Mouse (Mus musculus) embryonic facial prominence, embryonic 11.5 days (tissue): ENCODE data around the gene Tecpr1. TPM values are rescaled to one million over a fixed set of nuclear protein-coding genes. Genes with fewer than 3 reads are reported as not detected.

Source experiments
- ATAC-seq: fragments of 200-750 bp; cut with Nextera tagmentation; replicated peaks from 2 replicates; pipeline ENCODE4 v1.8.0; 2017; ENCODE audit warnings: low read depth; ENCODE audit not compliant: insufficient number of reproducible peaks, low FRiP score, low TSS enrichment
- DNase-seq: peaks from one replicate; pipeline ENCODE4 v3.0.0-alpha.2; 2015; ENCODE audit warnings: low spot score
- H3K27ac ChIP-seq: fragments of 300-500 bp; sonication (generic); replicated peaks from 2 replicates; pipeline ENCODE4 v1.5.1; 2014; ENCODE audit warnings: mild to moderate bottlenecking, low read depth, low read length, control low read depth
- H3K27me3 ChIP-seq: fragments of 300-500 bp; sonication (generic); 2 replicates; pipeline ENCODE4 v1.6.1; 2014; ENCODE audit warnings: mild to moderate bottlenecking, low read length, moderate library complexity, mixed read lengths; ENCODE audit not compliant: control insufficient read depth, insufficient read depth
- H3K36me3 ChIP-seq: fragments of 300-500 bp; sonication (generic); replicated peaks from 2 replicates; pipeline ENCODE4 v1.6.1; 2014; ENCODE audit warnings: low read depth, mild to moderate bottlenecking, low read length, moderate library complexity, mixed read lengths; ENCODE audit not compliant: control insufficient read depth, insufficient read depth
- H3K4me1 ChIP-seq: fragments of 300-500 bp; sonication (generic); 2 replicates; pipeline ENCODE4 v1.6.1; 2014; ENCODE audit warnings: low read length, mixed read lengths; ENCODE audit not compliant: control insufficient read depth, insufficient read depth
- H3K4me2 ChIP-seq: fragments of 300-500 bp; sonication (generic); 2 replicates; pipeline ENCODE4 v1.6.1; 2014; ENCODE audit warnings: low read depth, mild to moderate bottlenecking, control low read depth, low read length, moderate library complexity
- H3K4me3 ChIP-seq: fragments of 300-500 bp; sonication (generic); 2 replicates; pipeline ENCODE4 v1.5.1; 2014; ENCODE audit warnings: low read depth, low read length, control low read depth
- H3K9ac ChIP-seq: fragments of 300-500 bp; sonication (generic); replicated peaks from 2 replicates; pipeline ENCODE4 v1.6.1; 2014; ENCODE audit warnings: mild to moderate bottlenecking, control low read depth, low read length
- H3K9me3 ChIP-seq: fragments of 300-500 bp; sonication (generic); replicated peaks from 2 replicates; pipeline ENCODE4 v1.6.1; 2016; ENCODE audit warnings: mild to moderate bottlenecking, low read length, inconsistent platforms, mixed read lengths; ENCODE audit not compliant: control insufficient read depth
- WGBS: fragments of 180-500 bp; shearing (Covaris S2); extraction: QIAGEN DNeasy Blood & Tissue Kit; methylation state at CpG from one replicate; pipeline ENCODE4 v1.1.7; 2014; 5-methylcytosine and 5-hydroxymethylcytosine counted together
- polyA plus RNA-seq: library from polyadenylated mRNA; unstranded; fragments of >200 nt; fragmentation: Nextera tagmentation; extraction: Ambion mirVana; gene quantifications from 2 replicates; pipeline ENCODE4 v1.2.1, GENCODE M21; 2014

Gene Tecpr1
- polyA plus RNA-seq, 1 experiment from 2014 or later, result 8.0 TPM

DNA sequence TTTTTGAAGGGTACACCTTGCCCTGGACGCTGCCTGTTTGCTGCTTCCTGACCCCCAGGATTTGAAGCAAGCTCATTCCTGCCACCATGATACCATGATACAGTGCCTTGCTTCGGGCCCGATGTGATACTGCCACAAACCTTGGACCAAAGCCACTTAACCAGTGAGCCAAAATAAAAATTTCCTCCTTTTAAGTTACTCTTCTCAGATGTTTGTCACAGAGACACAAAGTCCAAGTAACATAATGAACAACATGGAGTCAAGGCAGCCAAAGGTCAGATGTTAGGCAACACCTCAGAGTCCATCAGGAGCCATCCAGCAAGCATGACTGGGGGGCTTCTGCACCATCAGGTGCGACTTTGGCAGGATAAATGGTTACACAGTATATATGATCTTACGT, 9.1 kb upstream of the Tecpr1 start:
- WGBS, result 86% methylated on average over 5 of the region's 5 CpGs
- H3K27me3 ChIP-seq, result no peaks in the 10 kb centered on the region
- no peak for ATAC-seq
- H3K4me1 ChIP-seq, result no peaks in the 10 kb centered on the region
- no peaks in the 10 kb centered on the region for H3K36me3 ChIP-seq
- no peaks in the 10 kb centered on the region for H3K9me3 ChIP-seq
- H3K4me2 ChIP-seq, result no peak overlapping the region
- DNase-seq, result no peak
- no peak overlapping the region for H3K9ac ChIP-seq
- no peak overlapping the region for H3K4me3 ChIP-seq
- no peak overlapping the region for H3K27ac ChIP-seq

DNA sequence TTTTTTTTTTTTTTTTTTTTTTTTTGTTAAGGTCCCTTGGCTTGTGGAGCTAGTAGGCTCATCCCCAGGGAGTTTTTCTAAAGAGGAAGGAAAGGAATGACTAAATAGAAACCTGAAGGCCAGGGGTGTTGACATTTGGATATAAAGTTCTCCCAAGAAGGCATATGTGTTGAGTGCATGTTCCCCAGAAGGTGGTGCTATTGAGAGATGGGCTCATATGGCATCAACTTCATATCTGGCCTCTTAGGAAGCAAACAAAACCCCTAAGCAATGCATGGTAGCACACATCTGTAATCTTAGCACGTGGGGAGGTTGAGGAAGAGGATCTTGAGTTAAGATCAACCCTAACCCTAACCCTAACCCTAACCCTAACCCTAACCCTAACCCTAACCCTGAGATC, 8.0 kb upstream of the Tecpr1 start:
- Histone ChIP-seq H3K9ac (no peak overlapping the region), H3K36me3 (no peaks in the 10 kb centered on the region), H3K4me1 (no peaks in the 10 kb centered on the region; the same call in 1 of the 2 replicates), H3K27ac (no peak overlapping the region), H3K4me2 (no peak overlapping the region), H3K27me3 (no peaks in the 10 kb centered on the region), H3K4me3 (no peak overlapping the region), H3K9me3 (no peaks in the 10 kb centered on the region)
- WGBS, result 73% methylated on average over 1 of the region's 1 CpGs
- no peak for DNase-seq
- no peak for ATAC-seq

DNA sequence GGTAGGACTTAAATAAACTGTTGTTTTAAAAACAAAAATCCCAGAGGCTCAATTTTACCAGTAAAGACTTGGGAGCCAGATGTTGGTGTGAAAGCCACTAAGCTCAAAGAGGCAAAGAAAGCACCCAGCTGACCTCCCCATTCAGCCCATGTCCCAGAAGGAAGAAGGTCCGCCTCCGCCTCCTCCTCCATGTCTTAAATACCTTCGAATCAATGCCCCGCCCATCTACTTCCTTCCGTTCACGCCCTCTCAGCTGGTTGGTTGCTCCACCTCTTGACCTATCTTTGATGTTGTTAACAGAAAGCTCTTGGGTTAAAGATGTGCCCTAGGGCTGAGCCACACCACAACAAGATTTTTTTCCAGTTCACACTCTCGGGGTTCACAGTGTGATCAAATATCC, 6.8 kb upstream of the Tecpr1 start:
- WGBS, result 88% methylated on average over 7 of the region's 7 CpGs
- DNase-seq (no peak), ATAC-seq (no peak)
- Histone ChIP-seq H3K27ac (no peak overlapping the region), H3K9ac (no peak overlapping the region), H3K4me2 (no peak overlapping the region), H3K4me3 (no peak overlapping the region), H3K9me3 (no peaks in the 10 kb centered on the region), H3K36me3 (no peaks in the 10 kb centered on the region), H3K27me3 (no peaks in the 10 kb centered on the region), H3K4me1 (no peaks in the 10 kb centered on the region; the same call in 1 of the 2 replicates)

DNA sequence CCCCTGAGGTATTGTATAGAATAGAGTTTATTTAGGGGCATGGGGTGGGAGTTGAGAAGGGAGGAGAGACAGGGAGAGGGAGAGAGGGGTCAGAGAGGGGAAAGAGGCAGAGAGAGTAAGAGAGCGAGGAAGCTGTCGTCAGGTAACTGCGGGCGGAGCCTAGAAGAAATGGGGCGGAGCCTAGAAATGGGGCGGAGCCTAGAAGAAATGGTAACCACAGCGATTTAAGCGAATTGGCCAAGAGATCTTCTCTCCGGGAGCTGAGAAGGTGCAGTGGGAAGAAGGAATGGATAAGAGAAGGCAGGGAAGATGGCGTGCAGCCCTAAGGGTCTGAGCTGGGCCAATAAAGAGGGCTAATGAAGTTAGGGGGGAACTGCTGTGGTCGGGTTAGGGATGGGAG, 2.8 kb upstream of the Tecpr1 start:
- no peak overlapping the region for H3K4me2 ChIP-seq
- no peak for ATAC-seq
- H3K9ac ChIP-seq, result no peak overlapping the region
- H3K9me3 ChIP-seq, result no peaks in the 10 kb centered on the region
- no peaks in the 10 kb centered on the region; the same call in 1 of the 2 replicates for H3K4me1 ChIP-seq
- DNase-seq, result no peak
- H3K27ac ChIP-seq, result no peak overlapping the region
- H3K27me3 ChIP-seq, result no peaks in the 10 kb centered on the region
- 32% methylated on average over 11 of the region's 11 CpGs for WGBS
- no peaks in the 10 kb centered on the region for H3K36me3 ChIP-seq
- H3K4me3 ChIP-seq, result no peak overlapping the region

DNA sequence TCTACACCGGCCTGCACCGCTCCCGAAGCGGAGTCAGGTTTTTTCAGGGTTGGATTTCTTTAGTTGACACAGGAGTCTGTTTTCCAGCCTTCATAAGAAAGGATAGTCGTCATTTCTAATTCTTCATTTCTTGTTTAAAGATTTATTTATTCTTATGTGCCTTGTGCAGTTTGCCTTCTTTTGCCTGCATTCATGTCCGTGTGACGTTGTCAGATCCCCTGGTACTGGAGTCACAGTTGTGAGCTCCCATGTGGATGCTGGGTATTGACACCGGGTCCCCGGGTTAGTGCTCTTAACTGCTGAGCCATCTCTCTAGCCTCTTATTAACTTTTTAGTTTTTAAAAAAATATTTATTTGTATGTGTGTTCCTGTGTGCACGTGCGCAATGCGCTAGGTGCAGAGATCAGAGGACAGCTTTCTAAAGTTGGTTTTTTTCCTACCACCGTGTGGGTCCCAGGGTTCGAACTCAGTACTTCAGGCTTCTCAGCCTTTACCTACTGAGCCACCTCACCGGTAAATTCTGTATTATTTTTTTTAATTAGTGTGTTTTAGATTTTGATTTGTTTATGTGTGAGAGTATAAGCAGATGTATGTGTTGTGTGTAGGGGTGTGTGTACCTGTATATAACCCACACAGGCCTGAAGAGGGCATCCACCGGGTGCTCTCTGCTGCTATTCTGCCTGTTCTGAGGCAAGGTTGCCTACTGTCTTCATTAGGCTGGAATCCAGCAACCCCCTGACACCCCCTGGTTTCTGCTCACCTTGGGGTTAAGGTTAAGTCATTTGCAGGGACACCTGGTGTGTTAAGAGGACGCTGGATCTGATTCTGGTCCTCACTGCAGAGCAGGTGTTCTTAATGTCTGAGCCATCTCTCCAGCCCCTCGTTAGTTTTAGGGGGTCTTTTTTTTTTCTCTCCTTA, 743 bp upstream of the Tecpr1 start:
- ATAC-seq (no peak), DNase-seq (peak; percentile 6)
- Histone ChIP-seq H3K27me3 (no peaks in the 10 kb centered on the region), H3K9ac (peak overlapping the region; percentile 62), H3K4me1 (no peaks in the 10 kb centered on the region; the same call in 1 of the 2 replicates), H3K4me2 (peak overlapping the region; percentile 51), H3K27ac (no peak overlapping the region), H3K36me3 (no peaks in the 10 kb centered on the region), H3K9me3 (no peaks in the 10 kb centered on the region), H3K4me3 (peak overlapping the region; percentile 68)
- WGBS, result 25% methylated on average over 18 of the region's 18 CpGs

DNA sequence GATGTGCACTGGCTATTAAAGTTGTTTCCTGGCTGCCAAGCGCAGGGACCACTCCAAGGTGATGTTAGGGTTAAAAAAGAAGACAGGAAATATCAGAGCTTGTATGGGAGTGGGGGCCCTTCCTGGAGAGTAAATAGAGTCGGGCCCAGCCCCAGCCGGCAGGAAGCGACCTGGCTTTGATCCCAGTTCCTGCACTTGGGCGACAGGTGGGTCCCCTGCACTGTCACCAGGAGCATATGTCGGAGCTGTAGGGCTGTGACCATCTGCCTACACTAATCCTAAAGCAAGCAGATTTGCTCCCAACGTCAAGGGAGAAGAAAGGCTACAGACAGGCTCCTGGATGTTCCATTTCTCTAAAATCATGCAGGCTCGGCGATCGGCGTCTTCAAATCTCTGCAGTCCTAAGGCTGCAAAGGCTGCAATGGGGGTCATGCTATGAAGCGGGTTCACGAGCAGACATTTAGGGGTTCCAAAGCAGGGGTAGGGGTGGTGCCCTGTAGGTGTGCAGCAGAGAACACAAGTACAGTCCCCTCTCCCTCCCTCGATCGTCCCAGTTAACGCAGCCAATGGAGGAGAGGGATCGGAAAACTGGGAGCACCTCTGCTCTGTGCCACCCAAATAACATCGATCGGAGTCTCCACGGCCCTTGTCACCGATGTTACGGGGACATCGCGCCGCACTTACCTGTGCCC, 458 bp downstream of the Tecpr1 start:
- H3K36me3 ChIP-seq, result no peaks in the 10 kb centered on the region
- DNase-seq (no peak), ATAC-seq (no peak; the same call in 1 of the 2 replicates)
- peak overlapping the region; percentile 84 for H3K4me2 ChIP-seq
- peak overlapping the region; percentile 70 for H3K9ac ChIP-seq
- peak overlapping the region; percentile 68 for H3K4me3 ChIP-seq
- no peak overlapping the region for H3K27ac ChIP-seq
- no peaks in the 10 kb centered on the region for H3K9me3 ChIP-seq
- H3K27me3 ChIP-seq, result no peaks in the 10 kb centered on the region
- WGBS, result 4% methylated on average over 25 of the region's 25 CpGs
- no peaks in the 10 kb centered on the region; the same call in 1 of the 2 replicates for H3K4me1 ChIP-seq

DNA sequence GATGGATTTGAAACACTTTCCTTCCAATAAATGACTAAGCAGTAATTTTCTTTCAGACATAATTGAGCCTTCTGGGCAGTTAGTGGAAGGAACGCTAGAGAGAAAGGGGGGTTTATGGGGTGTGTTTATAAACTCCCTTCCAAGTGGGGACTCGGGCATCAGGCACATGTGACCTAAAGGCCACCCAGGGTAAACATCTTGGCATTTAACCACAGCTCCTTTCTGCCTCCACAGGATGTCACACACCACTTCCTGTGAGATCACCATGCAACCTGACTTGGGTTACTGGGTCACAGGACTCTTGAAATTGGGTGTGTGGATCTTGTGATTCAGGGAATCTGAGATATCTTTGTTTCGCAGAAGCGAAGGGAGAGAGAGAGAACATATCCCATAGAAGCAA, 2.1 kb downstream of the Tecpr1 start:
- no peak for ATAC-seq
- 58% methylated on average over 4 of the region's 4 CpGs for WGBS

DNA sequence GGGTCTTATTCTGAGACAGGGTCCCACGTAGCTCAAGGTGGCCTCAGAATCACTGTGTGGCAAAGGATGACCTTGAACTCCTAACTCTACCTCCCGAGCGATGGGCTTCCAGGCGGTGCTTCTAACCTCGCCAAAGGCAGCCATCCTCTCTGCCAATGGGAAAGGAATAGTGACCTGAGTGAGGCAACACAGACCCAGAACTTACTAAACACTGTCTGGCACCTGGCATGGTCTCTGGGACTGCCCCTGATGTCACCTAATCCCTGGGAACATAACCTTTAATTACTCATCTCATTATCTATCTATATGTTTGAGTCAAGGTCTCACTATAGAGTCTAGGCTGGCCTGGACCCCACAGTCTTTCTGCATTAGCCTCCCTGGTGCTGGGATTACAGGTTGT, 3.5 kb downstream of the Tecpr1 start:
- DNase-seq (no peak), ATAC-seq (no peak)
- H3K36me3 ChIP-seq, result no peaks in the 10 kb centered on the region
- H3K4me2 ChIP-seq, result no peak overlapping the region
- H3K9ac ChIP-seq, result no peak overlapping the region
- no peaks in the 10 kb centered on the region for H3K4me1 ChIP-seq
- no peak overlapping the region for H3K27ac ChIP-seq
- 86% methylated on average over 5 of the region's 5 CpGs for WGBS
- H3K4me3 ChIP-seq, result no peak overlapping the region
- H3K9me3 ChIP-seq, result no peaks in the 10 kb centered on the region
- H3K27me3 ChIP-seq, result no peaks in the 10 kb centered on the region

More for the DNA sequence above, 2.1 kb downstream of the Tecpr1 start:
- Histone ChIP-seq H3K9me3 (no peaks in the 10 kb centered on the region), H3K27me3 (no peaks in the 10 kb centered on the region), H3K9ac (no peak overlapping the region), H3K27ac (no peak overlapping the region), H3K36me3 (no peaks in the 10 kb centered on the region), H3K4me3 (no peak overlapping the region), H3K4me1 (no peaks in the 10 kb centered on the region; the same call in 1 of the 2 replicates), H3K4me2 (no peak overlapping the region)
- no peak for DNase-seq
